Mouse (Mus musculus): ENCODE data around the gene Ssr2. TPM values are rescaled to one million over a fixed set of nuclear protein-coding genes. Genes with fewer than 3 reads are reported as not detected.

Ssr2 gene
- total and polyA plus RNA-seq, 2 experiments, result 90.0 to 176 TPM

DNA sequence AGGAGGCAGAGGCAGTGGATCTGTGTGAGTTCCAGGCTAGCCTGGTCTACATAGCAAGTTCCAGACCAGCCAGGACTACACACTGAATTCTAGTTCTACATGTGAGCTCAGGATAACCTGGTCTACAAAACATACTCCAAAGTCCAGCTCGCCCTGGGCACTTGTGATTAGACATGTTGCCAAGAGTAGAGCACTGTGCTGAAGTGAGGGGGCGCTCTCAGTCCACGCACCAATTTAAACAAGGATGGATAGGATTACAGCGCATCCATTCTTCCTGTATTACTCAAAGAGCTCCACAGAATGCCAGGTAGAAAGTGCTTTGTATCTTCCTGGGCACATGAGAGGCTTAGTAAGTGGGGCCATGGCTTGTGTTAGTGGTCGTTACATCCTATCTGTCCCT lies 31.2 kb upstream of the Ssr2 start:
- Histone ChIP-seq H3K27ac (replicated peaks; ENCODE audit: insufficient read depth, low read depth, low read length) (no peak overlapping the region), H3K4me3 (ENCODE audit: insufficient read depth, low read depth, low read length) (no peak overlapping the region), H3K9ac (ENCODE audit: low read depth, low read length) (no peak overlapping the region), H3K36me3 (ENCODE audit: control insufficient read depth, insufficient read depth, low read length) (no peaks in the 10 kb centered on the region), H3K79me2 (ENCODE audit: control insufficient read depth, insufficient read depth, low read length) (no peaks in the 10 kb centered on the region), H3K27me3 (ENCODE audit: control insufficient read depth, insufficient read depth, low read length) (no peaks in the 10 kb centered on the region), H3K4me1 (ENCODE audit: control insufficient read depth, insufficient read depth, low read length) (no peaks in the 10 kb centered on the region)
- TF ChIP-seq CTCF (IDR thresholded peaks at IDR 0.05; ENCODE audit: low read depth, low read length), result peak; percentile 64
- no peak for TF ChIP-seq POLR2A (IDR thresholded peaks at IDR 0.05; ENCODE audit: extremely low read depth, insufficient read depth, low read length)
- 47% methylated on average over 5 of the region's 5 CpGs for WGBS
- peak; percentile 61 for DNase-seq (ENCODE audit: extremely low read depth, low read depth, low spot score)

DNA sequence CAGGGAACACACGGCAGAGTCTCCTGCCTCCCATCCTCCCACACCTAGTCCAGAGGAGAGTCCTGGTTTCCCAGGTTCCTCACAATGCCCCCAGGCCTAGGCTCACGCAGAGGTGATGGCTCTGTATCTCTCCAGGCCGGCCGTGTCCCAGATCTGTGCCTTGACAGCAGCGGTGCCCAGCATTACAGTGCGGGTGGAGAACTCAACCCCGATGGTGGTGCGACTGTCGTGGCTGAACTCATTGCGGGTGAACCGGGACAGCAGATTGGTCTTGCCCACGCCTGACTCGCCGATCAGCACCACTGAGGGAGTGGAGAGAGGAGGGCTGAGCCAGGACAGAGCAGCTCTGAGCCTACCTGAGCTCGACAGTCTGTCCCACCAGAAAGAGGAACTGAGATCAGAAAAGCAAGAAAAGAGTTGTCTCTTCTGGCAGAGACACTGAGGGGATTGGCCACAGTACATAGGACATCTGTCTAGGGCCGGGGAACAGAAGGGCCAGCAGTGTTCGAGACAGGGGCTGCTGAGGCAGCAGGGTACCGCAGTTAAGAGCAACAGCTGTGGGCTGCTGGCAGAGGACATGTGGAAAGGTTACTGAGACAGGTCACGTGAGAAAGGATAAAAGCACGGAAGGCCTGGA lies 30.6 kb upstream of the Ssr2 start:
- DNase-seq (ENCODE audit: extremely low read depth, low read depth, low spot score), result no peak
- no peaks in the 10 kb centered on the region for H3K36me3 ChIP-seq (ENCODE audit: control insufficient read depth, insufficient read depth, low read length)
- H3K4me3 ChIP-seq (ENCODE audit: insufficient read depth, low read depth, low read length), result no peak overlapping the region
- no peaks in the 10 kb centered on the region for H3K4me1 ChIP-seq (ENCODE audit: control insufficient read depth, insufficient read depth, low read length)
- no peak for TF ChIP-seq CTCF (IDR thresholded peaks at IDR 0.05; ENCODE audit: low read depth, low read length)
- no peak for TF ChIP-seq POLR2A (IDR thresholded peaks at IDR 0.05; ENCODE audit: extremely low read depth, insufficient read depth, low read length)
- no peak overlapping the region for H3K27ac ChIP-seq (replicated peaks; ENCODE audit: insufficient read depth, low read depth, low read length)
- H3K9ac ChIP-seq (ENCODE audit: low read depth, low read length), result no peak overlapping the region
- 84% methylated on average over 20 of the region's 20 CpGs for whole genome bisulfite sequencing
- no peaks in the 10 kb centered on the region for H3K79me2 ChIP-seq (ENCODE audit: control insufficient read depth, insufficient read depth, low read length)
- no peaks in the 10 kb centered on the region for H3K27me3 ChIP-seq (ENCODE audit: control insufficient read depth, insufficient read depth, low read length)

DNA sequence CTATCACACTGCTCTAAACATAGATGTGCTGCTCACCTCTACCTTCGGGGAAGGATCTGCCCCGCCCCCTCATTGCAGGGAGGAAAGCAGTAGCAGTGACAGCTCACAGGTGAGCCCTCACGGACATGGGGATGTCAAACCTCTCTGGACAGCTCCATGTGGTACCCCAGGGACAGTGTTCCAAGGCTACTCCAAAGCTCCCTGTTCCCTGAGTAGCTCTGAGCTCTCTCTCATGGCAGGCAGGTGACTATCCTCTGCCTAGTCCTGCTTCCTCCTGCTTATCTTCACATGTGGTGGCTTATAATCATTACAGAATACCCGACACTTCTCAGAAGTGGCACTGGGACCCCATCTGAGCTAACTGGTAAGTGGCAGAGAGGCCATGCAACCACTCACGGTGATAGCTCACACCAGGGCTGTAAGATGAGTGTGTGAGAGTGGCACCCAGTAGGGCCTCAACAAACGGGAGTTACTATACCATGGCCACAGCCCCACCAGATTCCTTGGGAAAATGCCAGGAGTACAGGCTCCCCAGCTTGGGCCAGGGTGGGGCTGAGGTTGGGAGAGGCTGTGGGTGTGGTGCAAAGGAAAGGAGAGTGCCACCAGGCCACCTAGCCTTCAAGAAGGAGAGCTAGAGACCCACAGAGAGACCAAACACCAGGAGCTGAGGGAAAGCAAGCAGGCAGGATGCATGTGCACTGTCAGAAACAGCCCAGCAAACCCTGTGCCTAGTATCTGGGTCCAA lies 28.8 kb upstream of the Ssr2 start:
- Histone ChIP-seq H3K27me3 (ENCODE audit: control insufficient read depth, insufficient read depth, low read length) (no peaks in the 10 kb centered on the region), H3K79me2 (ENCODE audit: control insufficient read depth, insufficient read depth, low read length) (no peaks in the 10 kb centered on the region), H3K9ac (ENCODE audit: low read depth, low read length) (no peak overlapping the region)

DNA sequence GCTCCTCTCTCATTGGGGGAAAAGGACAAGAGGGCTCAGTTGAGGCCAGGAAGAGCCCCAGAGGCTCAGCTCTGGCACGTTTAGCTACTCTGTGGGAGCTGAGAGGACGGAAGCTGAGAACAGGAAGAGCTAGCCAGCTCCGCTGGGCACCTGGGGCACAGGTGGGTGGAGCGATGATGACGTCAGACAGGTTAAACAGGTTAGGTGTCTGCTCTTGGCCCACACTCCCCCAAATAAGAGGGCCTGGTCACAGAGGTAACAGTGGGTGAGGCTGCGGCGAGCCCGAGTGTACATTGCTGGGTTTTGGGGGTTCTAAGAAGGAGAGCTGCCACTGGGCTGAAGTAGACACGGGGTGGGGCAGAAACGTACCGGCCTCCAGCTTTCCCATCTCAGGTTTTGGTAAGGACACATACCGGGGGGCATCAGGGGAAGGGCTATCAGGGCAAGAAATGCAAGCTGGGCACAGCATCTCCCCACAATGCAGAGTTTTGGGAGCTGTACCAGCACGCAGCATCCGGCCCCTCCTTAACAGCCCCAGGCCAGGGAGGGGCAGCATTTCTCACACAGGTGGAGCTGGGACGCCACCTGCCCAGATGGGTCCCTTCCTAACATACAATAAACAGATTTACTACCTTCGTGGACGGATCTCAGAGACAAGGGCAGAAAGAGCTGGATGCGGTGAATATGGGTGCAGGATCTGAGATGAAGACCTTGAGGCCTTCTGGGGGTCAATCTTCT lies 27.3 kb upstream of the Ssr2 start, which contains the start of gene Rab25:
Rab25 (minus strand) TSS at position 121 of the 738 bp plus-strand sequence.
- Histone ChIP-seq H3K4me3 (ENCODE audit: insufficient read depth, low read depth, low read length) (no peak within 1 kb of the TSS), H3K27me3 (ENCODE audit: control insufficient read depth, insufficient read depth, low read length) (no peaks in the 10 kb centered on the region), H3K4me1 (ENCODE audit: control insufficient read depth, insufficient read depth, low read length) (peaks cover 6% of the 10 kb centered on the region), H3K9ac (ENCODE audit: low read depth, low read length) (no peak within 1 kb of the TSS), H3K27ac (replicated peaks; ENCODE audit: insufficient read depth, low read depth, low read length) (no peak within 1 kb of the TSS), H3K36me3 (ENCODE audit: control insufficient read depth, insufficient read depth, low read length) (no peaks in the 10 kb centered on the region), H3K79me2 (ENCODE audit: control insufficient read depth, insufficient read depth, low read length) (no peaks in the 10 kb centered on the region)
- WGBS, result 88% methylated on average over 18 of the region's 18 CpGs
- no peak for TF ChIP-seq CTCF (IDR thresholded peaks at IDR 0.05; ENCODE audit: low read depth, low read length)
- no peak for TF ChIP-seq POLR2A (IDR thresholded peaks at IDR 0.05; ENCODE audit: extremely low read depth, insufficient read depth, low read length)
- no peak for DNase-seq (ENCODE audit: extremely low read depth, low read depth, low spot score)

More for the DNA sequence above, 28.8 kb upstream of the Ssr2 start:
- no peak for DNase-seq (ENCODE audit: extremely low read depth, low read depth, low spot score)
- Histone ChIP-seq H3K4me3 (ENCODE audit: insufficient read depth, low read depth, low read length) (no peak overlapping the region), H3K4me1 (ENCODE audit: control insufficient read depth, insufficient read depth, low read length) (peaks cover 4% of the 10 kb centered on the region), H3K36me3 (ENCODE audit: control insufficient read depth, insufficient read depth, low read length) (no peaks in the 10 kb centered on the region), H3K27ac (replicated peaks; ENCODE audit: insufficient read depth, low read depth, low read length) (no peak overlapping the region)
- TF ChIP-seq CTCF (IDR thresholded peaks at IDR 0.05; ENCODE audit: low read depth, low read length) (no peak), POLR2A (IDR thresholded peaks at IDR 0.05; ENCODE audit: extremely low read depth, insufficient read depth, low read length) (no peak)
- WGBS, result 84% methylated on average over 6 of the region's 6 CpGs

DNA sequence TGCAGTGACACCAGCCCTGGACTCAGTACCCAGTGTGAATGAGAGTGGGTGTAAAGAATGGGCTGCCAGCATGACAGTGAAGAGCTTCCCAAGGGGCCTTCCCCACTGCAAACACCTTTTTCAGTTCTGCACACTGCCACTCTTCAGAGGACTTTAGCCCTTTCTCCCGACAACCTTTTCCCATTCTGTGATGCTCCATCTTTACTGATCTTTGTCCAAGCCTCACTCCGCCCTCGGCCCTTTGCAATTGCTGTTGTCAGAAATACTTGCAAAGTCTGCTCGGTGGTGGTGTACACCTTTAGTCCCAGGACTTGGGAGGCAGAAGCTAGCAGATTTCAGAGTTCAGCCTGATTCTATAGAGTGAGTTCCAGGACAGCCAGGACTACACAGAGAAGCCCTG lies 24.1 kb upstream of the Ssr2 start:
- 0 out of 2 replicates have a peak, but pooled peaks cover 2% of the 10 kb centered on the region for H3K36me3 ChIP-seq (ENCODE audit: control insufficient read depth, insufficient read depth, low read length)
- 0 out of 2 replicates have a peak overlapping the region, but pooled peaks have one; percentile 11 for H3K9ac ChIP-seq (ENCODE audit: low read depth, low read length)
- WGBS, result 20% methylated on average over 4 of the region's 4 CpGs
- DNase-seq (ENCODE audit: extremely low read depth, low read depth, low spot score), result peak; percentile 49
- H3K4me3 ChIP-seq (ENCODE audit: insufficient read depth, low read depth, low read length), result peak overlapping the region; percentile 73; the same call in 1 of the 2 replicates
- H3K4me1 ChIP-seq (ENCODE audit: control insufficient read depth, insufficient read depth, low read length), result peaks cover 6% of the 10 kb centered on the region
- H3K27ac ChIP-seq (replicated peaks; ENCODE audit: insufficient read depth, low read depth, low read length), result no peak overlapping the region
- H3K79me2 ChIP-seq (ENCODE audit: control insufficient read depth, insufficient read depth, low read length), result peaks cover 10% of the 10 kb centered on the region; the same call in 1 of the 2 replicates
- TF ChIP-seq POLR2A (IDR thresholded peaks at IDR 0.05; ENCODE audit: extremely low read depth, insufficient read depth, low read length) (no peak), CTCF (IDR thresholded peaks at IDR 0.05; ENCODE audit: low read depth, low read length) (no peak)
- H3K27me3 ChIP-seq (ENCODE audit: control insufficient read depth, insufficient read depth, low read length), result no peaks in the 10 kb centered on the region

Measured in liver, adult 2 months (tissue).